Mouse (Mus musculus): ENCODE measurements at regions not wholly inside any gene's neighbourhood (a gene's known extent, or its start where the extent isn't known, plus 50 kb on each side); places are given as distances from the start of the nearest gene placed in this dataset.
A peak's percentile ranks its signal among the peaks of the same experiment; 100 is the strongest.

GRCm38 (mm10) chr7:117269263-117269897, 111.4 kb upstream of the Xylt1 start:
- TF ChIP-seq CTCF (IDR thresholded peaks at IDR 0.05), result no peak
- H3K4me3 ChIP-seq, result no peak overlapping the region
- intact Hi-C loops (cut with DNase I), result no loop called here
- DNase-seq, result no peak
- H3K27ac ChIP-seq, result no peak overlapping the region

DNA sequence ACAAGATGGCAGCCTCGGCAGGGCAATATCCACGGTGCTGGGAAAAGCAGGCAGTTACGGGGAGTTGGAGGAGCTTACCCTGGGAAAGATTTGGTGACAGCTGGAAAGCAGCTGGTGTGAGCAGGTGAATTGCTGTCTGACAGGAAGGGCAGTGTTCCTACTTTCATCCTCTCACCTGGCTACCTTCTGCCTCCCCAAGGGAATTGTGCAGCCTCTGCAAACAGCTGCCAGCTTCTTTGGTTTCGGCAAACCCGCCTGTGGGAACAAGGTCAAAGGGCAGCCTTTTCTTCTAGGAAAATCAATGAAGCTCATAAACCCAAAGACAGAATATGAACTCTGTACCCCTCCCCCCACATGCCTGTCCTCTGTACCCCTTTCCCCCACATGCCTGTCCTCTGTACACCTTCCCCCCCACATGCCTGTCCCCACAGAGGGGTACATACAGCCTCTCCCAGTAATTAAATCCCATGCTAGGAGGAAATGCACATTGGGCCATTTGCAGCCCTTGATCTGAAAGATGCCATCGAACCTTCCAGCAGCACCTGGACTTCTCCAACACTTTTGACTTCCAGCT, 102.3 kb upstream of the Xylt1 start:
- intact Hi-C loops (cut with DNase I), result no loop called here
- Histone ChIP-seq H3K27ac (no peak overlapping the region), H3K4me3 (no peak overlapping the region)
- no peak for DNase-seq
- TF ChIP-seq CTCF (IDR thresholded peaks at IDR 0.05), result no peak

- no peak overlapping the region for H3K4me3 ChIP-seq
- no peak overlapping the region for H3K27ac ChIP-seq
- TF ChIP-seq CTCF (IDR thresholded peaks at IDR 0.05), result no peak
- no peak for DNase-seq
- intact Hi-C loops (cut with DNase I), result no loop called here
Measured at GRCm38 (mm10) chr7:117282194-117282593, 98.6 kb upstream of the Xylt1 start.

DNA sequence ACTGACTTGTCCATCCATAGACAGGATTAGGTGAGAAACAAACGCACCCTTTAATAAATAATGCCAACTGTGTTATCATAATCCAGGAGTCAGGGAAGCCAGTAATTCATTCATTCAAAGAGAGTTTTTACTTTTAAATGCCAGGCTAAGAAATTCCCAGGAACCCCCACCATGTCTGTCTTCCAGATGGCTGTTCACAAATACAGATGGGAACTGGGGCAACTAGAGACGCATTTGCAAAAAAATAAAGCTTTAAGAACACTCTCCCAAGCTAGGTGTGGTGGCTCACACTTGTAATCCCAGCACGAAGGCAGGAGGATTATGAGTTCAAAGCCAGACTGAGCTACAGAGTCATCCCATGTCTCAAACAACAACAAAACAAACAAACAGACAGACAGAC, 95.6 kb upstream of the Xylt1 start:
- Histone ChIP-seq H3K27ac (no peak overlapping the region), H3K4me3 (no peak overlapping the region)
- no peak for TF ChIP-seq CTCF (IDR thresholded peaks at IDR 0.05)
- no peak for DNase-seq
- intact Hi-C loops (cut with DNase I), result no loop called here

GRCm38 (mm10) chr7:117285985-117286384, 94.8 kb upstream of the Xylt1 start:
- TF ChIP-seq CTCF (IDR thresholded peaks at IDR 0.05), result no peak
- DNase-seq, result no peak
- no peak overlapping the region for H3K27ac ChIP-seq
- H3K4me3 ChIP-seq, result no peak overlapping the region
- intact Hi-C loops (cut with DNase I), result no loop called here

- peak; percentile 69 for TF ChIP-seq CTCF (IDR thresholded peaks at IDR 0.05)
- no peak overlapping the region for H3K27ac ChIP-seq
- DNase-seq, result peak; percentile 36
- intact Hi-C loops (cut with DNase I), result loop anchor here (2.0 to 5.0 kb wide), 2 partner anchors 73 to 319 kb away; no protein-coding TSS in a partner anchor
- no peak overlapping the region for H3K4me3 ChIP-seq
Measured at GRCm38 (mm10) chr7:117303705-117304104, 77.1 kb upstream of the Xylt1 start.

- H3K27ac ChIP-seq, result no peak overlapping the region
- no peak overlapping the region for H3K4me3 ChIP-seq
- DNase-seq, result peak; percentile 80
- intact Hi-C loops (cut with DNase I), result no loop called here
- TF ChIP-seq CTCF (IDR thresholded peaks at IDR 0.05), result no peak
Measured at GRCm38 (mm10) chr7:117310586-117311200, 70.1 kb upstream of the Xylt1 start.

GRCm38 (mm10) chr7:117311316-117311715, 69.5 kb upstream of the Xylt1 start:
- intact Hi-C loops (cut with DNase I), result no loop called here
- no peak overlapping the region for H3K27ac ChIP-seq
- DNase-seq, result no peak
- H3K4me3 ChIP-seq, result no peak overlapping the region
- no peak for TF ChIP-seq CTCF (IDR thresholded peaks at IDR 0.05)

- intact Hi-C loops (cut with DNase I), result no loop called here
- H3K4me3 ChIP-seq, result no peak overlapping the region
- no peak overlapping the region for H3K27ac ChIP-seq
- DNase-seq, result no peak
- TF ChIP-seq CTCF (IDR thresholded peaks at IDR 0.05), result no peak
Measured at GRCm38 (mm10) chr7:117316126-117316805, 64.5 kb upstream of the Xylt1 start.

GRCm38 (mm10) chr7:117317362-117317761, 63.4 kb upstream of the Xylt1 start:
- no peak for DNase-seq
- Histone ChIP-seq H3K4me3 (no peak overlapping the region), H3K27ac (no peak overlapping the region)
- no peak for TF ChIP-seq CTCF (IDR thresholded peaks at IDR 0.05)
- intact Hi-C loops (cut with DNase I), result no loop called here

DNA sequence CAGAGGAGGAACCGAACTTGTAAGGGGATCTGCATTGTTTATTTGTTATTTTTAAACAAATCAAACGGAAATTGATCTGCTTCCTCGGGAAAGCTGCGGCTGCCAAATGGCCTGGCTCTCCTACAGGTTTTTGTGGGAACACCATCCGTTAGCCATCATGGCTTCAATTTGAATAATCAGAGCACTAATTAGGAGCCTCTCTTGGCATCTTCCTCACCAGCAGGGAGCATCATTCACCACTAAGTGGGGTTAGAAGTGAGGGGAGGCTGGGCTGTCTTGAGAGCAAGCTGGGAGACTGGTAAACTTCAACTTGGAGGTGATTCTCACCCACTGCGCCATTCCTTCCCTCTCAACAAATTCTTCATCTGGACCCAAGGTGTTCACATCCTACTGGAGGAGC, 60.2 kb upstream of the Xylt1 start:
- Histone ChIP-seq H3K27ac (no peak overlapping the region), H3K4me3 (no peak overlapping the region)
- peak; percentile 46 for TF ChIP-seq CTCF (IDR thresholded peaks at IDR 0.05)
- intact Hi-C loops (cut with DNase I), result loop anchor here (5.0 kb wide), 1 partner anchor 57 kb away; no protein-coding TSS in a partner anchor
- DNase-seq, result peak; percentile 21

Data from gastrocnemius, adult 2 months (tissue).